Mouse (Mus musculus): ENCODE measurements around the gene Arnt.
A peak's percentile ranks its signal among the peaks of the same experiment; 100 is the strongest.

Gene Arnt

GRCm38 (mm10) chr3:95457758-95458157 lies 23.6 kb downstream of the Arnt start:
- no peak for DNase-seq

- no peak for DNase-seq
These were observed 25.2 kb downstream of the Arnt start for GRCm38 (mm10) chr3:95459381-95459780.

- DNase-seq, result no peak
These were observed 29.7 kb downstream of the Arnt start for GRCm38 (mm10) chr3:95463852-95464251.

GRCm38 (mm10) chr3:95478966-95479365 lies 44.8 kb downstream of the Arnt start:
- DNase-seq, result no peak

GRCm38 (mm10) chr3:95486421-95486820 lies 52.2 kb downstream of the Arnt start:
- DNase-seq, result no peak

GRCm38 (mm10) chr3:95488679-95489078 lies 54.5 kb downstream of the Arnt start:
- no peak for DNase-seq

- no peak for DNase-seq
These were observed 56.0 kb downstream of the Arnt start for GRCm38 (mm10) chr3:95490238-95490637.

- peak; percentile 60 for DNase-seq
These were observed 60.2 kb downstream of the Arnt start for GRCm38 (mm10) chr3:95494342-95494741.

GRCm38 (mm10) chr3:95498229-95498628 lies 64.0 kb downstream of the Arnt start:
- no peak for DNase-seq

- no peak for DNase-seq
These were observed 64.8 kb downstream of the Arnt start, which contains the start of gene Ctsk for GRCm38 (mm10) chr3:95499024-95499423. TSS of gene Ctsk (plus strand) at chr3:95499256.

- DNase-seq, result no peak
These were observed 65.4 kb downstream of the Arnt start for GRCm38 (mm10) chr3:95499496-95500140.

GRCm38 (mm10) chr3:95502312-95502711 lies 68.1 kb downstream of the Arnt start:
- no peak for DNase-seq

GRCm38 (mm10) chr3:95509348-95509747 lies 75.2 kb downstream of the Arnt start:
- no peak for DNase-seq

- no peak for DNase-seq
These were observed 77.5 kb downstream of the Arnt start for GRCm38 (mm10) chr3:95511611-95512180.

GRCm38 (mm10) chr3:95516614-95517041 lies 82.4 kb downstream of the Arnt start:
- no peak for DNase-seq

GRCm38 (mm10) chr3:95517493-95517898 lies 83.3 kb downstream of the Arnt start:
- DNase-seq, result peak; percentile 68

GRCm38 (mm10) chr3:95518891-95519290 lies 84.7 kb downstream of the Arnt start:
- DNase-seq, result no peak

GRCm38 (mm10) chr3:95519315-95519714 lies 85.1 kb downstream of the Arnt start:
- no peak for DNase-seq

- no peak for DNase-seq
These were observed 85.9 kb downstream of the Arnt start for GRCm38 (mm10) chr3:95520100-95520499.

GRCm38 (mm10) chr3:95521168-95521567 lies 87.0 kb downstream of the Arnt start:
- DNase-seq, result no peak

- DNase-seq, result no peak
These were observed 89.5 kb downstream of the Arnt start for GRCm38 (mm10) chr3:95523662-95524061.

GRCm38 (mm10) chr3:95524673-95525072 lies 90.5 kb downstream of the Arnt start:
- DNase-seq, result no peak

- DNase-seq, result no peak
These were observed 91.9 kb downstream of the Arnt start for GRCm38 (mm10) chr3:95526111-95526510.

- no peak for DNase-seq
These were observed 92.5 kb downstream of the Arnt start, which contains the start of gene Ctss for GRCm38 (mm10) chr3:95526622-95527211. TSS of gene Ctss (plus strand) at chr3:95526786.
